Mouse (Mus musculus) lung, embryonic 15.5 days (tissue): Measurements from ENCODE around the gene Vps37c. TPM values are rescaled to one million over a fixed set of nuclear protein-coding genes. Genes with fewer than 3 reads are reported as not detected.

Experiments used
- ATAC-seq: fragments of 200-750 bp; cut with Nextera tagmentation; 2 replicates; pipeline ENCODE4 v1.8.0; 2017; ENCODE audit warnings: moderate number of reproducible peaks, borderline replicate concordance; ENCODE audit not compliant: low FRiP score, low TSS enrichment; ENCODE audit errors: extremely low read depth
- H3K27ac ChIP-seq: fragments of 300-500 bp; sonication (generic); 2 replicates; pipeline ENCODE4 v1.5.1; 2015; ENCODE audit warnings: moderate library complexity, mild to moderate bottlenecking, inconsistent platforms
- H3K27me3 ChIP-seq: fragments of 300-500 bp; sonication (generic); 2 replicates; pipeline ENCODE4 v1.6.1; 2015; ENCODE audit warnings: inconsistent platforms
- H3K36me3 ChIP-seq: fragments of 300-500 bp; sonication (generic); 2 replicates; pipeline ENCODE4 v1.6.1; 2015; ENCODE audit warnings: inconsistent platforms
- H3K4me1 ChIP-seq: fragments of 300-500 bp; sonication (generic); 2 replicates; pipeline ENCODE4 v1.6.1; 2015; ENCODE audit warnings: inconsistent platforms
- H3K4me2 ChIP-seq: fragments of 300-500 bp; sonication (generic); 2 replicates; pipeline ENCODE4 v1.6.1; 2015; ENCODE audit warnings: inconsistent platforms, mild to moderate bottlenecking, moderate library complexity
- H3K4me3 ChIP-seq: fragments of 300-500 bp; sonication (generic); 2 replicates; pipeline ENCODE4 v1.5.1; 2015; ENCODE audit warnings: mild to moderate bottlenecking, inconsistent platforms
- H3K9ac ChIP-seq: fragments of 300-500 bp; sonication (generic); 2 replicates; pipeline ENCODE4 v1.6.1; 2015; ENCODE audit warnings: inconsistent platforms
- H3K9me3 ChIP-seq: fragments of 300-500 bp; sonication (generic); 2 replicates; pipeline ENCODE4 v1.6.1; 2016; ENCODE audit warnings: inconsistent platforms
- WGBS: fragments of 180-500 bp; shearing (Covaris S2); methylation state at CpG from one replicate; pipeline ENCODE4 v1.1.7; 2015; 5-methylcytosine and 5-hydroxymethylcytosine counted together
- polyA plus RNA-seq: library from polyadenylated mRNA; unstranded; fragments of >200 nt; fragmentation: Nextera tagmentation; extraction: Ambion mirVana; gene quantifications from 2 replicates; pipeline ENCODE4 v1.2.1, GENCODE M21; 2015

The Vps37c gene
- polyA plus RNA-seq, 1 experiment from 2014 or later = 33.4 TPM

GRCm38 (mm10) chr19:10763381-10764031 lies 75.0 kb downstream of the Vps37c start:
- WGBS = 65% methylated on average over 21 of the region's 21 CpGs
- Histone ChIP-seq H3K27ac (no peak overlapping the region), H3K36me3 (no peaks in the 10 kb centered on the region), H3K4me3 (no peak overlapping the region), H3K4me2 (no peak overlapping the region), H3K9me3 (no peaks in the 10 kb centered on the region), H3K27me3 (no peaks in the 10 kb centered on the region), H3K9ac (no peak overlapping the region), H3K4me1 (peaks cover 14% of the 10 kb centered on the region; the same call in 1 of the 2 replicates)
- no peak for ATAC-seq

Other genes with a start within 250 kb of the Vps37c start
- 0.79 and 1.1 TPM in 2 replicates for gene Lrrc10b, start 231.3 kb upstream of the Vps37c start, polyA plus RNA-seq
- 0.81 and 0.87 TPM in 2 replicates for gene Ppp1r32, start 205.8 kb upstream of the Vps37c start, polyA plus RNA-seq
- 37.0 and 38.4 TPM in 2 replicates for gene Cpsf7, start 163.5 kb upstream of the Vps37c start, polyA plus RNA-seq
- 56.5 and 56.6 TPM in 2 replicates for gene Sdhaf2, start 162.6 kb upstream of the Vps37c start, polyA plus RNA-seq
- 44.5 and 44.6 TPM in 2 replicates for gene Tmem216, start 132.5 kb upstream of the Vps37c start, polyA plus RNA-seq
- 20.4 and 21.7 TPM in 2 replicates for gene Cyb561a3, start 111.6 kb upstream of the Vps37c start, polyA plus RNA-seq
- gene Tmem138, start 111.4 kb upstream of the Vps37c start, polyA plus RNA-seq = 39.4 and 40.3 TPM in 2 replicates
- gene Ddb1, start 83.4 kb upstream of the Vps37c start, polyA plus RNA-seq = 369 and 379 TPM in 2 replicates
- 16.1 and 16.2 TPM in 2 replicates for gene Tkfc, start 83.1 kb upstream of the Vps37c start, polyA plus RNA-seq
- gene Vwce, start 54.5 kb upstream of the Vps37c start, polyA plus RNA-seq = 0.52 and 1.3 TPM in 2 replicates
- gene Pga5, start 10.7 kb upstream of the Vps37c start, polyA plus RNA-seq = not detected in 2 replicates
- 0.45 and 0.91 TPM in 2 replicates for gene Cd5, start 50.3 kb downstream of the Vps37c start, polyA plus RNA-seq
- gene Cd6, start 141.3 kb downstream of the Vps37c start, polyA plus RNA-seq = 0.11 and 0.60 TPM in 2 replicates
- 0.42 and 0.46 TPM in 2 replicates for gene Slc15a3, start 151.0 kb downstream of the Vps37c start, polyA plus RNA-seq
- 75.9 TPM in 2 replicates for gene Tmem132a, start 181.2 kb downstream of the Vps37c start, polyA plus RNA-seq
- gene Tmem109, start 193.3 kb downstream of the Vps37c start, polyA plus RNA-seq = 138 TPM in 2 replicates
- gene Prpf19, start 206.5 kb downstream of the Vps37c start, polyA plus RNA-seq = 35.8 and 39.8 TPM in 2 replicates
- gene Zp1, start 231.9 kb downstream of the Vps37c start, polyA plus RNA-seq = not detected in 2 replicates
- gene Ptgdr2, start 248.4 kb downstream of the Vps37c start, polyA plus RNA-seq = 0.09 and 0.11 TPM in 2 replicates